Mouse (Mus musculus) heart, embryonic 11.5 days (tissue): ENCODE measurements around the gene Lyst. TPM values are rescaled to one million over a fixed set of nuclear protein-coding genes. Genes with fewer than 3 reads are reported as not detected.

Source experiments
- ATAC-seq: fragments of 200-750 bp; cut with Nextera tagmentation; replicated peaks from 2 replicates; pipeline ENCODE4 v1.8.0; 2017; ENCODE audit warnings: moderate library complexity; ENCODE audit not compliant: insufficient number of reproducible peaks, low FRiP score, low TSS enrichment
- H3K27ac ChIP-seq: fragments of 300-500 bp; sonication (generic); 2 replicates; pipeline ENCODE4 v1.5.1; 2014; ENCODE audit warnings: mild to moderate bottlenecking, low read depth, low read length
- H3K27me3 ChIP-seq: fragments of 300-500 bp; sonication (generic); 2 replicates; pipeline ENCODE4 v1.6.1; 2014; ENCODE audit warnings: mild to moderate bottlenecking, low read length, mixed read lengths; ENCODE audit not compliant: control insufficient read depth, insufficient read depth
- H3K36me3 ChIP-seq: fragments of 300-500 bp; sonication (generic); 2 replicates; pipeline ENCODE4 v1.6.1; 2014; ENCODE audit warnings: mild to moderate bottlenecking, low read length, moderate library complexity, mixed read lengths; ENCODE audit not compliant: control insufficient read depth, insufficient read depth
- H3K4me1 ChIP-seq: fragments of 300-500 bp; sonication (generic); 2 replicates; pipeline ENCODE4 v1.6.1; 2014; ENCODE audit warnings: low read length; ENCODE audit not compliant: control insufficient read depth, insufficient read depth
- H3K4me2 ChIP-seq: fragments of 300-500 bp; sonication (generic); 2 replicates; pipeline ENCODE4 v1.6.1; 2014; ENCODE audit warnings: mild to moderate bottlenecking, moderate library complexity
- H3K4me3 ChIP-seq: fragments of 300-500 bp; sonication (generic); 2 replicates; pipeline ENCODE4 v1.5.1; 2014; ENCODE audit warnings: low read depth, low read length
- H3K9ac ChIP-seq: fragments of 300-500 bp; sonication (generic); 2 replicates; pipeline ENCODE4 v1.6.1; 2014; ENCODE audit warnings: mild to moderate bottlenecking, low read depth, low read length, moderate library complexity
- H3K9me3 ChIP-seq: fragments of 300-500 bp; sonication (generic); replicated peaks from 2 replicates; pipeline ENCODE4 v1.6.1; 2016; ENCODE audit warnings: low read length; ENCODE audit not compliant: control insufficient read depth
- WGBS: fragments of 180-500 bp; shearing (Covaris S2); extraction: QIAGEN DNeasy Blood & Tissue Kit; methylation state at CpG from one replicate; pipeline ENCODE4 v1.1.7; 2014; ENCODE audit not compliant: insufficient replicate concordance; 5-methylcytosine and 5-hydroxymethylcytosine counted together
- polyA plus RNA-seq: library from polyadenylated mRNA; unstranded; fragments of >200 nt; fragmentation: Nextera tagmentation; extraction: Ambion mirVana; gene quantifications from 2 replicates; pipeline ENCODE4 v1.2.1, GENCODE M21; 2014

The Lyst gene
- polyA plus RNA-seq, 1 experiment from 2014 or later, result 3.9 TPM

DNA sequence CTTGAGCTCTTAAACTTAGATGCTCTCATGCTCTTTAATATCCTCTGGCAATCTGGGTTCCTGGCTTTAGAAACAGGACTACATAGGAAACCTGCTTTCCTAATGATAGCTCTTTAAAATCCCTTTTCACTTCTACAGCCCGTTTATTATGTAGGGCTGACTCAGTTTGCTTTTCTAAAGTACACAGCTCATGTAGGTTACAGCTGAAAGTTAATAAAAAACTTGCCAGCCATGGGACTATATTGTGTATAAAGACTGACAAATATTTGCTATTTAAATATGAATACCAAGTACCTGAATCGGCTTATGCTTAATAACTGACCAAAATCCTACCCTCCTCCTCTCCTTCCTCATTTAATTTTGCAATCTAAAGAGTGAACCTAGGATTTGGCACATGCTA lies 6.7 kb upstream of the Lyst start:
- no peak overlapping the region for H3K9ac ChIP-seq
- H3K4me3 ChIP-seq, result no peak overlapping the region
- H3K4me1 ChIP-seq, result no peaks in the 10 kb centered on the region; the same call in 1 of the 2 replicates
- no peaks in the 10 kb centered on the region for H3K27me3 ChIP-seq
- 74% methylated on average over 2 of the region's 2 CpGs for WGBS
- ATAC-seq, result no peak
- no peak overlapping the region for H3K27ac ChIP-seq
- no peak overlapping the region for H3K4me2 ChIP-seq
- no peaks in the 10 kb centered on the region for H3K36me3 ChIP-seq
- H3K9me3 ChIP-seq, result no peaks in the 10 kb centered on the region

GRCm38 (mm10) chr13:13587653-13588184 lies 2.5 kb upstream of the Lyst start:
- H3K4me2 ChIP-seq, result no peak overlapping the region
- no peaks in the 10 kb centered on the region for H3K27me3 ChIP-seq
- H3K27ac ChIP-seq, result no peak overlapping the region
- H3K4me3 ChIP-seq, result no peak overlapping the region
- H3K36me3 ChIP-seq, result no peaks in the 10 kb centered on the region
- no peaks in the 10 kb centered on the region for H3K9me3 ChIP-seq
- no peak overlapping the region for H3K9ac ChIP-seq
- ATAC-seq, result no peak
- 59% methylated on average over 1 of the region's 1 CpGs for WGBS
- H3K4me1 ChIP-seq, result no peaks in the 10 kb centered on the region

DNA sequence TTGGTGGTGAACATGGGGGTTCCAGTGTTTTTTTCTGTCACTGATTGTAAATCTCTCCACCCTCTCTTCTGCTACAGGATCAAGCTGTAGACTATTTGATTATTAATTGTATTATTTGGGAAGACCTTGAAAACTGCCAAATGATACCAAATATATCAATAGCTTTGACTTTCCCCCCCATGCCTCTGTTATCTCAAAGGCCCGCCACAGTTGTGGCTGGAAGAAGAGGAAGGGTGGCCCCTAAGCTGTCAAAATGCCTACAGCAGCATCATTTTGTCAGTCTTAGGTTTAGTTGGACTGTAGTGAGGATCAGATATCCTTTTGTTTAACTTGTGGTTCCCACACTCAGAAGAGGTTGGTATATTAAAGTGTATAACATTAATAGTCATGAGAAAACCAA lies 1.7 kb upstream of the Lyst start:
- Histone ChIP-seq H3K4me1 (no peaks in the 10 kb centered on the region), H3K9ac (no peak overlapping the region), H3K36me3 (no peaks in the 10 kb centered on the region), H3K4me3 (no peak overlapping the region), H3K27me3 (no peaks in the 10 kb centered on the region), H3K4me2 (no peak overlapping the region), H3K27ac (no peak overlapping the region), H3K9me3 (no peaks in the 10 kb centered on the region)
- ATAC-seq, result no peak
- 50% methylated on average over 1 of the region's 1 CpGs for WGBS

- H3K27ac ChIP-seq, result no peak overlapping the region
- WGBS, result 82% methylated on average over 2 of the region's 2 CpGs
- H3K36me3 ChIP-seq, result no peaks in the 10 kb centered on the region
- no peak overlapping the region for H3K9ac ChIP-seq
- ATAC-seq, result no peak
- no peaks in the 10 kb centered on the region for H3K27me3 ChIP-seq
- H3K4me3 ChIP-seq, result no peak overlapping the region
- H3K4me2 ChIP-seq, result no peak overlapping the region
- no peaks in the 10 kb centered on the region for H3K9me3 ChIP-seq
- H3K4me1 ChIP-seq, result no peaks in the 10 kb centered on the region
These were observed 1.2 kb upstream of the Lyst start for GRCm38 (mm10) chr13:13589032-13589431.

- Histone ChIP-seq H3K4me2 (no peak overlapping the region), H3K4me1 (no peaks in the 10 kb centered on the region), H3K9ac (no peak overlapping the region), H3K9me3 (no peaks in the 10 kb centered on the region), H3K36me3 (no peaks in the 10 kb centered on the region), H3K4me3 (no peak overlapping the region), H3K27me3 (no peaks in the 10 kb centered on the region), H3K27ac (no peak overlapping the region)
- no peak for ATAC-seq
- WGBS, result 56% methylated on average over 4 of the region's 4 CpGs
These were observed 1.7 kb downstream of the Lyst start for GRCm38 (mm10) chr13:13591892-13592291.

GRCm38 (mm10) chr13:13596424-13597044 lies 6.3 kb downstream of the Lyst start:
- no peak for ATAC-seq
- Histone ChIP-seq H3K4me3 (no peak overlapping the region), H3K27ac (no peak overlapping the region), H3K36me3 (no peaks in the 10 kb centered on the region), H3K4me1 (no peaks in the 10 kb centered on the region), H3K9ac (no peak overlapping the region), H3K9me3 (no peaks in the 10 kb centered on the region), H3K4me2 (no peak overlapping the region), H3K27me3 (no peaks in the 10 kb centered on the region)
- 91% methylated on average over 7 of the region's 7 CpGs for WGBS

DNA sequence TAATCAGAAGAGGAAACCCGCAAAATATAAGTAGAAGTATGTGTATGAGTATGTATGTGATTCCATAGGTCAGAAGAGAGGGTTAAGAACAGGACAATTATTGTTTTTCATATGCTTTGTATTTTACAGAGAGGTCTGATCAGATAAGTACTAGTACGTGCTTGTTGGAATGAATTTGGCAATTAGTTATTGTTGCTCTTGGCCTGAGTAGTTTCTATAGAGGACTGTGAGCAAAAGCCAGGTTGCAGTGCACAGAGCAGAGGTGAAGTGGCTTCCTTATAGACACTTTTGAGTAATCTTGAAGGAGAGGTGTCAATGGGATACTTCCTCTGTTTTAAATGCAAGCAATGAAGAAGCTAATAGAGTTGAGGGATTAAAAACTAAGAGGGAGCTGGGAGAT lies 7.7 kb downstream of the Lyst start:
- Histone ChIP-seq H3K4me3 (no peak overlapping the region), H3K27ac (no peak overlapping the region), H3K36me3 (no peaks in the 10 kb centered on the region), H3K4me1 (no peaks in the 10 kb centered on the region), H3K27me3 (no peaks in the 10 kb centered on the region), H3K9ac (no peak overlapping the region), H3K4me2 (no peak overlapping the region), H3K9me3 (no peaks in the 10 kb centered on the region)
- ATAC-seq, result no peak
- 65% methylated on average over 2 of the region's 2 CpGs for WGBS

GRCm38 (mm10) chr13:13601407-13601806 lies 11.2 kb downstream of the Lyst start:
- Histone ChIP-seq H3K36me3 (no peaks in the 10 kb centered on the region), H3K27ac (no peak overlapping the region), H3K9ac (no peak overlapping the region), H3K4me1 (no peaks in the 10 kb centered on the region), H3K9me3 (no peaks in the 10 kb centered on the region), H3K4me2 (no peak overlapping the region), H3K27me3 (no peaks in the 10 kb centered on the region), H3K4me3 (no peak overlapping the region)
- WGBS, result 82% methylated on average over 2 of the region's 2 CpGs
- no peak for ATAC-seq

DNA sequence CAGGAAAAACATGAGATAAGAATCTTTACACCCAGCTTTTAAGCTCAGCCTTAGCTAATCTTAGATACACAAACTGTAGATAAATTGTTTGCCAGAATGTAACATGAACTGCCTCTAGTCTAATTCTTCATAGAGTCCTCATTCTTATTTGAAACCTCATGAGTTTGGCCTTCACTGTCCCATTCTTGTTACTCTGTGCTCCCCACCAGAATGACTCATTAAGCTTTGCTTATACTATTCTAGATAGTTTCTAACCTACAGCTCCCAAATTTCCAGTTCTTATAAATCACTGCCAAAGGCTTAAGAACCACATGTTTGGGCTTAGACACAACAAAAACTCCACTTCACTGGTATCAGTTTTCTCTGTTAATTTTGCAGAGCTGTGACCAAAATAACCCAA lies 16.0 kb downstream of the Lyst start:
- no peak overlapping the region for H3K9ac ChIP-seq
- H3K4me3 ChIP-seq, result no peak overlapping the region
- no peaks in the 10 kb centered on the region for H3K9me3 ChIP-seq
- no peak overlapping the region for H3K4me2 ChIP-seq
- no peaks in the 10 kb centered on the region for H3K4me1 ChIP-seq
- no peak overlapping the region for H3K27ac ChIP-seq
- ATAC-seq, result no peak
- H3K27me3 ChIP-seq, result no peaks in the 10 kb centered on the region
- no peaks in the 10 kb centered on the region for H3K36me3 ChIP-seq
